Mouse (Mus musculus): ENCODE results near the gene Slc12a1.

Gene Slc12a1

GRCm38 (mm10) chr2:125254630-125255029 is 102.3 kb downstream of the Slc12a1 start:
- no peak for DNase-seq (ENCODE audit: low spot score in 2 of 2)

GRCm38 (mm10) chr2:125255886-125256285 is 103.6 kb downstream of the Slc12a1 start:
- no peak for DNase-seq (ENCODE audit: low spot score in 2 of 2)

DNA sequence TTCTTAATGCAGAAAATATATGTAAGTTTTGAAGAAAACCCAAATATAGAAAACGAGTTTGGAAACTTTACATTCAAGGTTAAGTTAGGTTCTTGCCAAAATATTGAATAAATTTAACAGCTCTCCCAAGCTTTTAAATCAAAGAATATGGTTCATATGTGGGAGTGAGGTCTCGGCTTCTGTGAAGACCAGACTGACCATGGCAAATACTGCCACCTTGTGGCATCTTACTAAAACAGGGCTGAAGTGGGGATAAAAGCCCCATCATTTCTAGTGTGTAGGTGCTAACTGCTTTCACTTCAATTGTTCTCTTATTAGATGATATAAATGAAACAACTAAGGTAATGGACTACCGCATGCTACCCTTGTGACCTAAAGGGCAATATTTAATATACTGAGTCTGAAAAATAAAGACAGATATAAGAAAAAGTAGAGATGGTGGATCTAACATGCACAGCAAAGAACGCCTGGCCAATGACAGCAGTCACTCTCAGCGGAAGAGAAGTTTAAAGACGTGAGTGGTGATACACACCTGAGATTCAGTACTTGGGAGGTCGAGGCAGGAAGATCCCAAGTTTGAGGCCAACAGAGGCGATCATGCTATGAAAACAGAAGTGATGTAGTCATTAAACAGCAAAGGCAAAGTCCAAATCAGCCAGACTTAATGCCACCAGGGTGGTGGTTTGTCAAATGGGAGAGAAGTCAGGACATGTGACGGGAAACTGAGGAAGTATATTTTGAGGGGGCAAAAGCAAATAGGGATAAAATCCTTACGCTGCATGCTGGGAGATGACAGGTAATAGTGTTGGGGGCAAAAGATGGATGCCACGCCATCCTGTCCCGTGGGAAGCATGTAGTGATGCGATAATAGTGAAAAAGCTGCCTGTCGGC is 107.2 kb downstream of the Slc12a1 start:
- DNase-seq (ENCODE audit: low spot score in 2 of 2), result peak in 1 of 2 experiments; percentile 35

DNA sequence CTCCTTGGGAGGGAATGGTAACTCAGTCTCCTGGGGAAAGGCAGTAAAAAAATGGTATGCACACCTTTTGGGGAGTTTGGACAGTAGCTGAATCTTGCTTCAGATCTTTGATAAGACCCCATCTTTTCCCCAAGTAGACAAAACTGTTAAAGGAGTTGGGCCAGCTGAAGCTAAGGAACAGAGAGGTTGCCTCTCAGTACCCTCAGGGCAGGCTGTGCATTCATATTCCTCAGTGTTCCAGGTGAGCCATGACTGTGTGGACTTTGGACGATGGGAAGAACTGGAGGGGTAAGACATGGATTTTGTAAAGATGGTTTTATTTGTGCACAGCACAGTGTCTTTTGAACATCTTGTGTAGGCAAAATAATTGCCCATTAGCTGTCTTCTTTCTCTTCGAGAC is 108.0 kb downstream of the Slc12a1 start:
- no peak for DNase-seq (ENCODE audit: low spot score in 2 of 2)

- no peak for DNase-seq (ENCODE audit: low spot score in 2 of 2)
Observed at GRCm38 (mm10) chr2:125263056-125263455, 110.8 kb downstream of the Slc12a1 start.

GRCm38 (mm10) chr2:125263753-125264152 is 111.4 kb downstream of the Slc12a1 start:
- DNase-seq (ENCODE audit: low spot score in 2 of 2), result no peak

DNA sequence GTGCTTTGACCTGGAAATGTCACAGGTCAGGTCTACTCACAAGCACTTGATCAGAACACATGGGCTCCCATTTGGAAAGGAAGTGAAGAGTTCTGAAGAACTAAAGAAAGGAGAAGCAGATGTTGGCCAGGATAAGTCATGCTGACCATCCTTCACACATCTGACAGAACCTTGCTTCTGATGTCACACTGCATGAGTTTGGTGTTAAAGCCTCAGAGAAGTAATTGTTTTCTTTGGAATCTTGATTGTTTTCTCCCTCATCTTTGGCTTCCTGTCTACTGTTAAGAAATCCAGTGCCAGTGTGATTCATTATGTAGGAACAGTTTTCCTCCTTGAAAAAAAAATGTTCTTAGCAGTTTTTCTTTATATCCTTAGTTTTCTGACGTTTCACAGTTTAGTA is 116.6 kb downstream of the Slc12a1 start:
- no peak for DNase-seq (ENCODE audit: low spot score in 2 of 2)

DNA sequence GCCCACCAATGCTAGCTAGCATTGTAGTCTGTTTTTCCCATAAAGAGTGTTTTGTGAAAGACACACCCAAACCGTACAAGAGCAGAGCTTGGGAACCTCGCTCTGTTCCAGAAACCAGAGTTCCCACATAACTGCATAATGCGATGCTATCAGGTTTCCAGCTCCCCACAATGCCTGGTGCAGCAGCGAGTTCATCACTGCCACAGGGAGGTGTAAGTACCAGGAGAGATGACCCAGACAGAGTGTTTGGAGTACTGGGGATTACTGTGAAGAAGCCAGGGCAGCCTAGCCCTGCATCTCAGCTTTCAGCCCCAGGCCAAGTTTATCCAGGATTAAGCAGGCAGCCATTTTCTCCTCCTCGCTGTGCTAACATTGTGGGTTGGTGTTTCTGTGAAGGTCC is 123.3 kb downstream of the Slc12a1 start:
- no peak for DNase-seq (ENCODE audit: low spot score in 2 of 2)

DNA sequence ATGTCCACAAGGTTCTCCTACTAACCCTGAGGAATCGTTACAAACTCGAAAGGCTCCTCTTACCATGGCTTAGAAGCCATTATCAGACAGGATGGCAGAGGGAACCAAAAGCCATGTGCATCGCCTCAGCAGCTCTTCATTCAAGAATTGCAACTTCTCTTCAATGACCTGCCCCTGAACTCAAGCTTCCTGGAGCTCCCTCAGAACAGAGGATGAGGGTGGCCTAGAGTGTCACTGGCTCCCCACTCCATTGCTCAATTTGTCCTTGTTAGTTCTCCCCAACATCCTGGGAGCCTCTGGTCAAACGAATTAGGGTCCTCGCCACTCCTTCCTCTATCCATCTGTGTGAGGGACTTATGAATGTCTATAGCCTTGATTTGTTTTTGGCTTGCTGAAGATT is 124.4 kb downstream of the Slc12a1 start:
- no peak for DNase-seq (ENCODE audit: low spot score in 2 of 2)

DNA sequence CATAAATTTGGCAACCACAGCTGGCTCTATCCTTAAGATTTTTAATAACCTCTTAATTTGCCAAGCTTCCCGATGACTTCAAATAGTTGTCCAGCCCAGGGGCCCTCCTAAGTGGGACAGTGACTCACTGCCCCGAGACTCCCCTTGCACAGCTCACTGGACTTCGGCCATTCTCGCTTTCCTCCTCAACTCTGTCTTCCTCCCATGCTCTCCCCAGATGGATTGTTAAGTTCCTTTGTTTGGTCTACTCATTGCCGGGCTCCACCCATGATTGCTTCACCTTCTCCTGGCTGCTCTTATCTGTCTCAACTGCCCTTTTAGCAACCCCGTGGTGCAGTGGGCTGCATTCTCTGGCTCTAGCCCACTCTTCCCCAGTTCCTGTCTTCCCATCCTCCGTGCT is 126.2 kb downstream of the Slc12a1 start:
- no peak for DNase-seq (ENCODE audit: low spot score in 2 of 2)
